Mouse (Mus musculus): ENCODE measurements around the gene Csnk2b.

Gene Csnk2b

DNA sequence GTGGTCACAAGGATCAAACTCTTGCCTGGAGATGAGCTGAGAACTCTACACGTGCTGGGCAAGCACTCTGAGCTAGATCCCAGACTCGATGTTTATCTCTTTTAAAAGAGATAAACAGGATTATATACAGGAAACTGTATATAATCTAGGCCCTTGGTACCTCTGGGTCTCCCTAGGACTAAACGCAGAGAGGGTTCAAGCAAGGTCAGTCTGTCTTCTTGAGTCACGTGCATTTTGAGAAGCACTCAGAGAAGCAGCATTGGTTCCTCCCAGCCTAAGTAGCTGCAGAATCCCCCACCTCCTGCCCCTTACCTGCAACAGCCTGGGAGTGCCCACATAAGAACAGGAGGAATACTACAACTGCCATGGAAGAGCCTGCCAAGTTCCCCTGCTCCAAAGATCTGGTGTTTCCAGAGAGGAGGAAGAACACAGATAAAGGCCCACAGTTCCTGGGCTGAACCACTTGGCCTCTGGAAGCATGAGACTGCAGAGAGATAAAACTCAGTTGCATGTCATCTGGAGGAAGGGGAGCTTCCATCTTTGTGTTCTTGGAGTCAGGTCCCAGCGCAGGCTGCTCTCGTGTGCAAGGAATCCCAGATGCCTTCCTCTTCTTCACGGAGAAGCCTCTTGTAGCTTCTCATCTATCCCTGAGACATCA lies 36.5 kb downstream of the Csnk2b start, which contains the start of gene Ly6g6f:
Gene Ly6g6f (minus strand): TSS at position 403 of the 658 bp plus-strand sequence.
- DNase-seq (ENCODE audit: low spot score): no peak

DNA sequence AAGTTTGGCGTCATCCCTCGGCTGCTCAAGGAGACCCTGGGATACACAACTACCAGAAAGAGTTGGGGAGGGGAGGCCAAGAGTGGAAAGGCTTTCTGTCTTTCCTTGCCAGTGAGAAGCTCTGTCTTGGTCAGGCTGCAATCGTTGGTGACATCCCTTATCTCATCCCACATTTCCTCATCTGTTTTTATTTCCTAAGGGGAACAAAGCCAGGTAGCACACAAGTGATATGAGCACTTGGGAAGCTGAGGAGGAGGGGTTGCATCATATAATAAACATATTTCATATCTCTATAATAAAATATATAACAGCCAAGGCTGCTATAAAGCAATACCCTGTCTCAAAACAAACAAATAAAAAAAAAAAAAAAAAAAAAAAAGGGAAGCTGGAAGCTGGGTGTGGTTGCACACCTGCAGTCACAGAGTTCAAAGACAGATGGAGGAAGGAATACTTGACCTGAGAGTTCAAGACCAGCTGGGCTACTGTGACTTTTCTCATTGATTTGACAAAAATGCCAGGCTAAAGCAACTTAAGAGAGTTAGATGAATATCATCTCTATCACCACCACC lies 37.8 kb downstream of the Csnk2b start:
- DNase-seq (ENCODE audit: low spot score): no peak

DNA sequence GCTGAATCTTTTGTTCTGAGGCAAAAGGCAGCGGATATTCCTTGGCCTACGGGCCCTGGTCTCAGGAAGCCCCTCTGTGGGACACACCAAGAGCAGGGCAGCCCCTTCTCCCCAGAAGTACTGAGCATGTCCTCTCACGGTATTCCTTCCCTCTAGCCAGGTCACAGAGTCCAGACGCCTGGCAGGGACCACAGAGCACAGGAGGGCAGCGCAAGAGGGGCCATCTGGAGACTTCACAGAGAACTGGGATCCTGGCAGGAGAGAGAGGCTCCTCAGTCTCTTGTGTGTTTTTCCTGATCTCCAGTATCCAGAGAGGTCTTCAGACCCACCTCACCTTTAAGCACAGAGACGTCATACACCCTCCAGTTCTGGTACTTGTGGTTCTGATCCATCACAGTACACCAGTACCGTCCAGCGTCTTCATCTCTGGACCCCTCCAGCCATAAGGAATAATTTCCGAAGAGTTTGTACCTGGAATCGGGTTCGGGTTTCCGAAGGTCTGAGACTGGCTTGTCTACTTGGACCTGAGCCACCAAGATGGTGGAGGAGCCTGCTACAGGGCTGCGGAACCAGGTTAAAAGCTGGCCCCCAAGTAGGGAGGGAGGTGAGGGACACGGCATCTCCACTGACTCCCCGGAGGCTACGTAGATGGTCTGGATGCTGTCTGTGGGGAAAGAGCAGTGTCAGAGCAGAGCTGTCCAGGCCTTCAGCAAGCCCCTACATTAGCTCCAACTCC lies 38.8 kb downstream of the Csnk2b start:
- no peak for DNase-seq (ENCODE audit: low spot score)

GRCm38 (mm10) chr17:35080710-35081109 lies 41.1 kb downstream of the Csnk2b start:
- no peak for DNase-seq (ENCODE audit: low spot score)

DNA sequence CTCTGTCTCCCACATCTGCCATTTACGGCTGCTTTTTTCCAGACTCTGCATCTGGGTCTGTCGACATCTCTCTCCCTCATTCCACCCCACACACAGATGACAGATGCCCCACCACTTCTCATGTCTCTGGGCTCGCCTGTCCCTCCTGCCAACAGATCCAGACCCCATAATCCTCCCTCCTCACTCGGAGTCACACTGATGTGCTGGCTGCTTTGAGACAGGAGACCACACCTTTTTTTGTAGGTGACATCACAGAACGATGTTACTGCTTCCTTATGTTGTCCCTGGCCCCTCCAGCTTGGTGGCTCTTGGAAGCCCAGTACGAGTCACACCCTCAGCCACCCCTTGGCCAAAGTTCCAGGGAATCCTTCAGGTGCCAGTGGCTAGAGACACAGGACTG lies 41.6 kb downstream of the Csnk2b start:
- DNase-seq (ENCODE audit: low spot score): no peak

DNA sequence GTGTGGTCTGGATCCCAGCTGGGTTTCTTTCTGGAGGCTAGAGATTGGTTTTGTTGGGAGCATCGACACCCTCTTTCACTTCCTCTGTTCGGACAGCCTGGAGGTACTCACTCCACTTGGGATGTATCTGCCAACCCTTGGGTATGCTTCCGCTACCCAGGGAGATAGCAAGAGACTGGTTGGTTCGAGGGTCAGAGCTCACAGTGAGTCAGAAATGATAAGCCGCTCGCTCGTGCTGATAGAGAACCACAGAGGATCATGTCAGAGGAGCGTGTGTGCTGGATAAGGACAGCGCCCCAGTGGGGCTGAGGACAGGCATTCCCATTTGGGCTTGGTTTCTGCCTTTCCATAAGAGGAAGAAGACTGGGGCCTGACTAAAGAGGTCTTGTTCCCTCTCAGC lies 42.1 kb downstream of the Csnk2b start:
- DNase-seq (ENCODE audit: low spot score): no peak

DNA sequence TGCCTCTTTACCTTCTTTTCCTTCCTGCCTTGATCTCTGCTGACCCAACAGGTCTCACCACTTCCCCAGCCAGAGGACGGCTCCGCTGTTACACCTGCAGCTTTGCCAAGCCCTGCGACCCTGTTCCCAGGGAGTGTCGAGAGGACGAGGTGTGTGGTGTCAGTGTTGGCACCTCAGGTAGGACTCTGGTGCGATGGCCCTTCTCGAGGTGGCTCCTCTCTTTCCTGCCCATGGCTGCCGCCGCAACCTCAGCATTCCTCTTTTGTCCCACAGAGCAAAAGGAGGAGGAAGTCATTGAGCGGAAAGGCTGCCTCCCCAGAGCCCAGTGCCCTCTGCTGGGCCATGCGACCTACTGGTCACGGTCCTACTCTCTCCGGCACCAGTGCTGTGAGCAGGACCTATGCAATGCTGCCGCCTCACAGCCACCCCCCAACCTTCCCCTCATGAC lies 44.0 kb downstream of the Csnk2b start, which contains the start of gene Ly6g6d:
Gene Ly6g6d (minus strand): TSS at position 280 of the 448 bp plus-strand sequence.
- peak; percentile 61 for DNase-seq (ENCODE audit: low spot score)

GRCm38 (mm10) chr17:35077285-35077684 lies 44.6 kb downstream of the Csnk2b start:
- no peak for DNase-seq (ENCODE audit: low spot score)

DNA sequence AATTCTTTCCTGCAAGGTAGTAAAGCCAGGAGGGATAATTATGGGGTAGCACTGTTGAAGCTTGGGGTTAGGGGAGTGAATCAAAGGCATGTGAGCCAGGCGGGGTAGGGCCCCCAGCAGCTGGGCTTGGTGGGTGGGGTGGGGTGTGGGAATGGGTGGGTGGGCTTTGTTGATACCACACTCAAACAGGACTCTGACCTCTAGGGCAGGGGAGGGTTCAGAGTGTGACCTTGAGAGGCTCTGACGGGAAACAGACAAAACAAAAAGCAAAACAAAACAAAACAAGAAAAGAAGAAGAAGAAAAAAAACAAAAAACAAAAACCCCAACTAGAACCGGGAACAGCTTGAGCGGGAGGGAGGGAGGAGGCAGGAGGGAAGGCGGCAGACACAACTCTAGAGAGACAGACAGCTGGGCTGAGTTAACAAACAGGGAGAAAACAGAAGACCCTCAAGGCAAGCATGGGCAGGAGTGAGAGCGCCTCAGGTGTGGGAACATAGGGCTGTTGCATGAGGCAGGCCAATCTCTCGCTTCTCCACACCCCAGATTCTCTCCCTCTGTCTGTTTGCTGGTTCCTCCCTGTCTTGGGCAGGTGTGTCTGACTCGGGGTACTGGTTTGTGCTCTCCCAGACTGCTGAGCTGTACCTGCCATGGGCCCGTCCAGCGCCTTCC lies 45.2 kb downstream of the Csnk2b start, which contains the start of gene Ly6g6e:
Gene Ly6g6e (plus strand): TSS at position 396 of the 670 bp plus-strand sequence.
- DNase-seq (ENCODE audit: low spot score): no peak

DNA sequence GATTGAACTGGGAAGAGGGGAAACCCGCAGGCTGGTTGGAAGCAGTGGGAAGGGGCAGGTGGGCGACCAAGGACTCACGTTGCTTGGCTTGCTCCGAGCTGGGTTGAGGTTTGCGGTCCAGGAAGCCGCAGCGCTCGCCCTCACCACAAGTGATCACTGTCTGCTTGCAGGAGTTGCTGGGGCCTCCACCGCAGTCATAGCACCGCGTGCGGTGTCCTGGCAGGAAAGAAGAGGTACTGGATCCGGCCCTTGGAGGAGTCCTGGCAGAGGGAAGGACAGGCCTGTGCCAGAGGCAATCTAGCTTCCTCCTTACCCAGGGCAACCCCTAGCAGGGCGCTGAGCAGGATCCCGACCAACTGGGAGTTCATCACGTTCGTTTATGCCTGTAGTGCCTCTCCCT lies 47.8 kb downstream of the Csnk2b start:
- DNase-seq (ENCODE audit: low spot score): no peak

GRCm38 (mm10) chr17:35071454-35071853 lies 50.4 kb downstream of the Csnk2b start:
- no peak for DNase-seq (ENCODE audit: low spot score)

GRCm38 (mm10) chr17:35070556-35071229 lies 51.2 kb downstream of the Csnk2b start:
- no peak for DNase-seq (ENCODE audit: low spot score)

- DNase-seq (ENCODE audit: low spot score): no peak
These were observed 53.5 kb downstream of the Csnk2b start for GRCm38 (mm10) chr17:35068213-35068914.
